Mouse (Mus musculus): Measurements from ENCODE around the gene Casc3.
A peak's percentile ranks its signal among the peaks of the same experiment; 100 is the strongest.

Casc3 gene

GRCm38 (mm10) chr11:98773635-98774295, 30.9 kb upstream of the Casc3 start:
- peak; percentile 99 for DNase-seq (ENCODE audit: low spot score)

- DNase-seq (ENCODE audit: low spot score): no peak
Measured at GRCm38 (mm10) chr11:98774582-98775347, 29.9 kb upstream of the Casc3 start, which contains the start of gene Nr1d1. Gene Nr1d1 (minus strand): TSS chr11:98775333.

- peak; percentile 98 for DNase-seq (ENCODE audit: low spot score)
Measured at GRCm38 (mm10) chr11:98775348-98776051, 29.2 kb upstream of the Casc3 start.

- DNase-seq (ENCODE audit: low spot score): no peak
Measured at GRCm38 (mm10) chr11:98776052-98776764, 28.5 kb upstream of the Casc3 start.

- peak; percentile 76 for DNase-seq (ENCODE audit: low spot score)
Measured at GRCm38 (mm10) chr11:98776843-98777590, 27.7 kb upstream of the Casc3 start.

GRCm38 (mm10) chr11:98777888-98778287, 26.8 kb upstream of the Casc3 start:
- DNase-seq (ENCODE audit: low spot score): no peak

GRCm38 (mm10) chr11:98781851-98782512, 22.7 kb upstream of the Casc3 start:
- DNase-seq (ENCODE audit: low spot score): peak; percentile 58

GRCm38 (mm10) chr11:98782651-98783235, 22.0 kb upstream of the Casc3 start:
- peak; percentile 54 for DNase-seq (ENCODE audit: low spot score)

- peak; percentile 89 for DNase-seq (ENCODE audit: low spot score)
Measured at GRCm38 (mm10) chr11:98783236-98783696, 21.4 kb upstream of the Casc3 start.

- no peak for DNase-seq (ENCODE audit: low spot score)
Measured at GRCm38 (mm10) chr11:98784139-98784538, 20.6 kb upstream of the Casc3 start.

GRCm38 (mm10) chr11:98785214-98785613, 19.5 kb upstream of the Casc3 start:
- no peak for DNase-seq (ENCODE audit: low spot score)

- peak; percentile 83 for DNase-seq (ENCODE audit: low spot score)
Measured at GRCm38 (mm10) chr11:98785772-98786281, 18.9 kb upstream of the Casc3 start.

- peak; percentile 89 for DNase-seq (ENCODE audit: low spot score)
Measured at GRCm38 (mm10) chr11:98786359-98787214, 18.1 kb upstream of the Casc3 start.

GRCm38 (mm10) chr11:98787229-98787628, 17.5 kb upstream of the Casc3 start:
- DNase-seq (ENCODE audit: low spot score): no peak

- DNase-seq (ENCODE audit: low spot score): no peak
Measured at GRCm38 (mm10) chr11:98787691-98788090, 17.0 kb upstream of the Casc3 start.

- DNase-seq (ENCODE audit: low spot score): no peak
Measured at GRCm38 (mm10) chr11:98788139-98788538, 16.6 kb upstream of the Casc3 start.

- DNase-seq (ENCODE audit: low spot score): peak; percentile 97
Measured at GRCm38 (mm10) chr11:98788550-98789218, 16.0 kb upstream of the Casc3 start.

- DNase-seq (ENCODE audit: low spot score): no peak
Measured at GRCm38 (mm10) chr11:98789219-98789807, 15.4 kb upstream of the Casc3 start.
